Mouse (Mus musculus) midbrain, postnatal 0 days (tissue): ENCODE results near the gene Astn1. TPM values are rescaled to one million over a fixed set of nuclear protein-coding genes. Genes with fewer than 3 reads are reported as not detected.

Experiments
- ATAC-seq: fragments of 200-750 bp; cut with Nextera tagmentation; 2 replicates; pipeline ENCODE4 v1.8.0; 2017; ENCODE audit warnings: moderate number of reproducible peaks, mild to moderate bottlenecking, moderate TSS enrichment, moderate library complexity; ENCODE audit not compliant: low FRiP score
- DNase-seq: peaks from one replicate; pipeline ENCODE4 v3.0.0-alpha.2; 2015; ENCODE audit warnings: low spot score
- H3K27ac ChIP-seq: fragments of 300-500 bp; sonication (generic); 2 replicates; pipeline ENCODE4 v1.5.1; 2014; ENCODE audit warnings: low read depth, mild to moderate bottlenecking, low read length, mixed read lengths
- H3K27me3 ChIP-seq: fragments of 300-500 bp; sonication (generic); 2 replicates; pipeline ENCODE4 v1.6.1; 2014; ENCODE audit warnings: low read length, control low read depth, mixed read lengths; ENCODE audit not compliant: insufficient read depth
- H3K36me3 ChIP-seq: fragments of 300-500 bp; sonication (generic); 2 replicates; pipeline ENCODE4 v1.6.1; 2014; ENCODE audit warnings: low read length, control low read depth, mixed read lengths; ENCODE audit not compliant: insufficient read depth
- H3K4me1 ChIP-seq: fragments of 300-500 bp; sonication (generic); 2 replicates; pipeline ENCODE4 v1.6.1; 2014; ENCODE audit warnings: mild to moderate bottlenecking, control low read depth, antibody characterized with exemption, low read length, mixed read lengths; ENCODE audit not compliant: insufficient read depth
- H3K4me2 ChIP-seq: fragments of 300-500 bp; sonication (generic); 2 replicates; pipeline ENCODE4 v1.6.1; 2014; ENCODE audit warnings: low read depth, mild to moderate bottlenecking, low read length, mixed read lengths; ENCODE audit not compliant: poor library complexity, severe bottlenecking
- H3K4me3 ChIP-seq: fragments of 300-500 bp; sonication (generic); 2 replicates; pipeline ENCODE4 v1.5.1; 2014; ENCODE audit warnings: low read depth, mild to moderate bottlenecking, low read length, moderate library complexity
- H3K9ac ChIP-seq: fragments of 300-500 bp; sonication (generic); replicated peaks from 2 replicates; pipeline ENCODE4 v1.6.1; 2014; ENCODE audit warnings: mild to moderate bottlenecking, low read length, moderate library complexity, mixed read lengths; ENCODE audit not compliant: poor library complexity, severe bottlenecking
- H3K9me3 ChIP-seq: fragments of 300-500 bp; sonication (generic); 2 replicates; pipeline ENCODE4 v1.6.1; 2016; ENCODE audit warnings: low read length, control low read depth
- CTCF ChIP-seq: IDR thresholded peaks from 2 replicates; pipeline ENCODE4 v1.5.1; 2016; ENCODE audit warnings: antibody characterized with exemption, mild to moderate bottlenecking
- WGBS: fragments of 180-500 bp; shearing (Covaris S2); extraction: QIAGEN DNeasy Blood & Tissue Kit; methylation state at CpG from one replicate; pipeline ENCODE4 v1.1.7; 2014; 5-methylcytosine and 5-hydroxymethylcytosine counted together
- polyA plus RNA-seq: library from polyadenylated mRNA; unstranded; fragments of >200 nt; fragmentation: Nextera tagmentation; extraction: Ambion mirVana; gene quantifications from 2 replicates; pipeline ENCODE4 v1.2.1, GENCODE M21; 2015
- total RNA-seq: library from RNA; depleted of rRNA; stranded (reverse); fragments of >200 nt; gene quantifications from 2 replicates; pipeline ENCODE4 v1.2.3, GENCODE M21; 2014

The Astn1 gene
- total and polyA plus RNA-seq, 2 experiments from 2014 or later: 36.7 to 157 TPM

DNA sequence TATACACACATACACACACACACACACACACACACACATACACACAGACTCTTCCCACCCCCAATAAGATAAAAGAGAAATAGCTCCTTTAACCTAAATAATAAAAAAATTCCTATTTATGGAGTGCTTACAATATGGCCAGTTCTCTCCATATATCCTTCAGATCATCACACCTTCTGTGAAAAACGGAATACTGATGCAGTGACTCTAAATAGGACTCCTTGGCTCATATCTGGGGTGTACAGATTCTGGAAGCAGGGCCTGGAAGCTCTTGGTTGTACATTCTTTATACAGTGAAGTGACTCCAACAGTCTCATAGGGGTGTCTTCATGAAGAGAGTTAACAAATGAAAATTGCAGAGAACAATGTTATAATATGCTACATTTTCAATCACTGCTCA, 60.7 kb downstream of the Astn1 start:
- no peaks in the 10 kb centered on the region for H3K36me3 ChIP-seq
- H3K27me3 ChIP-seq: no peaks in the 10 kb centered on the region
- 79% methylated on average over 1 of the region's 1 CpGs for WGBS
- H3K9ac ChIP-seq: no peak overlapping the region
- TF ChIP-seq CTCF: no peak
- H3K9me3 ChIP-seq: no peaks in the 10 kb centered on the region
- H3K4me3 ChIP-seq: no peak overlapping the region
- DNase-seq: no peak
- no peak overlapping the region for H3K4me2 ChIP-seq
- H3K4me1 ChIP-seq: no peaks in the 10 kb centered on the region
- no peak for ATAC-seq
- H3K27ac ChIP-seq: no peak overlapping the region

DNA sequence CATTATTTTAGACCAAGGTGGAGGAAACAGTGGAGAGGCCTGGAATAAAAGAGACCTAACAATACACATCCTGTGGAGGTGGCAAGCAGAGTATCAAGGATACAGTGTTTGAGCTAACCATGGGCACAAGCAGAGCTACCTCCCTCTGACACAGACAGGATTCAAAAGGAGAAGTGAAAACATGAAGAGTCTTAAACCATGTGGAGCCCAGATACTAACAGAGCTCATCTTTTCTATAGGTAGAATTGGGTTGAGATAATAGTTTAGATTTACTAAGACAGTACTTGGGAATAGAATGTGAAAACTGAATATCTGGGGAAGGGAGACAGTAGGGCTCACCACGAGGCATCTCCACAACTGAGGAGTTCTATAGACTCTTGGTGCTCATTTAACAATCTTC, 84.0 kb downstream of the Astn1 start:
- Histone ChIP-seq H3K27ac (no peak overlapping the region), H3K9ac (no peak overlapping the region), H3K27me3 (no peaks in the 10 kb centered on the region), H3K36me3 (no peaks in the 10 kb centered on the region), H3K9me3 (no peaks in the 10 kb centered on the region), H3K4me2 (no peak overlapping the region), H3K4me1 (no peaks in the 10 kb centered on the region; the same call in 1 of the 2 replicates), H3K4me3 (no peak overlapping the region)
- DNase-seq: no peak
- WGBS: 95% methylated on average over 1 of the region's 1 CpGs
- no peak for TF ChIP-seq CTCF
- ATAC-seq: no peak

DNA sequence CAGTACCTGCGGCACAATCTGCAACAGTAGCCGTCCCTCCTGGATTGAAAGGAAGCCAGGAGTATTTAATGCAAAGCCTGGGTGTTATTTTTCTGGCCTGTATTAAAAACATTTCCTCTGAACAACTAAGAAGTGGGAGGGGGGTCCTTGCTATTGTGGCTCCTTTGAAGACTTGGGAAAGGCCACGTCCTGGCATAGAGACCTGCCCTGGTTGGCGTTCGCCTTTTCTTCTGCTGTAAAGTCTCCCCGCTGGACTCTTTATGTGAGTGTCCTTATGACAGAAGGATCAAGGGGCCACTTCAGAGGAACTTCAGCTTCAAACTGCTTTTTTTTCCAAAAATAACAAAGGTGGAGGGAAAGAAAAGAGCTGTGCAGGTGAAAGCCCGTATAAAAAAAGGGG, 85.9 kb downstream of the Astn1 start:
- no peak overlapping the region for H3K4me2 ChIP-seq
- H3K9me3 ChIP-seq: no peaks in the 10 kb centered on the region
- ATAC-seq: no peak
- no peaks in the 10 kb centered on the region for H3K27me3 ChIP-seq
- DNase-seq: no peak
- H3K27ac ChIP-seq: no peak overlapping the region
- no peak overlapping the region for H3K4me3 ChIP-seq
- WGBS: 52% methylated on average over 7 of the region's 7 CpGs
- H3K9ac ChIP-seq: no peak overlapping the region
- no peaks in the 10 kb centered on the region for H3K36me3 ChIP-seq
- TF ChIP-seq CTCF: no peak
- no peaks in the 10 kb centered on the region; the same call in 1 of the 2 replicates for H3K4me1 ChIP-seq

DNA sequence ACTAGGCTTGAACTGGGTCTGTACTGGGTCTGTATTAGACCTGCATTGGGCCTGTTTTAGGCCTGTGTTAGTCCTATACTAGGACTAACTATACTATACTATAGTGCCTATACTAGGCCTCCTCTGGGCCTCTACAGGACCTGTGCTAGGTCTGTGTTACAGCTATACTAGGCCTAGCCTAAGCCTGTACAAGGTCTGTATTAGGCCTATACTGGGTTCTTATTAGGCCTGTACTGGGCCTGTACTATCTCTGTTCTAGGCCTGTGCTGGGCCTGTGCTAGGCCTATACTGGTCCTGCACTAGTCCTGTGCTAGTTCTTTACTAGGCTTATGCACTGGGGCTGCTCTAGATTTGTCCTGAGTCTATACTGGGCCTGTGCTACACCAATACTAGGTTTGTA, 90.6 kb downstream of the Astn1 start:
- no peaks in the 10 kb centered on the region for H3K36me3 ChIP-seq
- H3K9ac ChIP-seq: no peak overlapping the region
- no peaks in the 10 kb centered on the region for H3K27me3 ChIP-seq
- TF ChIP-seq CTCF: no peak
- H3K9me3 ChIP-seq: no peaks in the 10 kb centered on the region
- no peak for ATAC-seq
- no peak for DNase-seq
- H3K4me1 ChIP-seq: no peaks in the 10 kb centered on the region
- no peak overlapping the region for H3K4me2 ChIP-seq
- H3K27ac ChIP-seq: no peak overlapping the region
- H3K4me3 ChIP-seq: no peak overlapping the region

DNA sequence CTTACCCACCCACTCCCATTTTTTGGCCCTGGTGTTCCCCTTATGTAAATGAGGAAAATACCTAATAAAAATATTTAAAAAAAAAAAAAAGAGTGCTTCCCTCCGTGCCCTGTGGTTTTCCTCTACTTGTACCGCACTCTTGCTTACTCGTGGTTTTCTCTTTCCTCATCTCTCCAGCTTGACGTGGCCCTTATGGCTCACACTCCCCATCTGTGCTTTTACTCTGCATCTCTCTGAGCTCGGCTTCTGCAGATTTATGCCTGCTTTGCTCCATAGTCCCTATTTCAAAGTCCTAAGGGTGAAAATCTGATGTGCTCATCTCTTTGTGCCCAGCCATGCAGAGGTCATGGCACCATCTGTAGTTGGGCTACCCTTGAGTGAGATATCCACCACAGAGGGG, 91.5 kb downstream of the Astn1 start:
- no peak for ATAC-seq
- Histone ChIP-seq H3K4me3 (no peak overlapping the region), H3K9me3 (no peaks in the 10 kb centered on the region), H3K4me1 (no peaks in the 10 kb centered on the region), H3K27me3 (no peaks in the 10 kb centered on the region), H3K4me2 (no peak overlapping the region), H3K9ac (no peak overlapping the region), H3K27ac (no peak overlapping the region), H3K36me3 (no peaks in the 10 kb centered on the region)
- 93% methylated on average over 5 of the region's 5 CpGs for WGBS
- DNase-seq: no peak
- TF ChIP-seq CTCF: no peak

DNA sequence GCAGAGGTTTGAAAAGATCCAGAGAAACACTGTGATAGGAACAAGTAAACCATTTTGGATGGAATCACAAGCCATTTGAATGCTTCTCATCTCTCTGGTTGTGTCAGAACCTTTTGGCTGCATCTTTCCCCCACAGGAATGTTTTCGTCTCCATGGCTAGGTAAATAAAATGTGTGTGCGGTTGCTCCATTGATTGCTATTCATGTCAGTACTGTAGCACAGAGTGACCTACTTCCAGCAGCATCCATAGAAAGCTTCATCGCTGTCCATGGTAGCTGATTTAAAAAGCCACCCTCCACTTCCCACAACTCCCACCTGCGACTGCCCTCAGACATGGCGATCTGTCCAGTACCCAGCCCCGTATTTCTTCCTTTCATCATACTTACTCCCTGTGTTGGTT, 101.9 kb downstream of the Astn1 start:
- DNase-seq (peak; percentile 63), ATAC-seq (peak; percentile 56; the same call in 1 of the 2 replicates)
- Histone ChIP-seq H3K4me1 (no peaks in the 10 kb centered on the region), H3K4me3 (no peak overlapping the region), H3K27me3 (no peaks in the 10 kb centered on the region), H3K27ac (no peak overlapping the region), H3K4me2 (no peak overlapping the region), H3K9ac (no peak overlapping the region), H3K36me3 (0 out of 2 replicates have a peak, but pooled peaks cover 2% of the 10 kb centered on the region), H3K9me3 (no peaks in the 10 kb centered on the region)
- 63% methylated on average over 6 of the region's 6 CpGs for WGBS
- no peak for TF ChIP-seq CTCF
